Mouse (Mus musculus): Measurements from ENCODE around the gene Tgfbr3.
"Not testable (repeated sequence)": the region's sequence is repeated elsewhere in the genome, so short reads cannot be mapped to it uniquely, and the experiment has no call there.

The Tgfbr3 gene

DNA sequence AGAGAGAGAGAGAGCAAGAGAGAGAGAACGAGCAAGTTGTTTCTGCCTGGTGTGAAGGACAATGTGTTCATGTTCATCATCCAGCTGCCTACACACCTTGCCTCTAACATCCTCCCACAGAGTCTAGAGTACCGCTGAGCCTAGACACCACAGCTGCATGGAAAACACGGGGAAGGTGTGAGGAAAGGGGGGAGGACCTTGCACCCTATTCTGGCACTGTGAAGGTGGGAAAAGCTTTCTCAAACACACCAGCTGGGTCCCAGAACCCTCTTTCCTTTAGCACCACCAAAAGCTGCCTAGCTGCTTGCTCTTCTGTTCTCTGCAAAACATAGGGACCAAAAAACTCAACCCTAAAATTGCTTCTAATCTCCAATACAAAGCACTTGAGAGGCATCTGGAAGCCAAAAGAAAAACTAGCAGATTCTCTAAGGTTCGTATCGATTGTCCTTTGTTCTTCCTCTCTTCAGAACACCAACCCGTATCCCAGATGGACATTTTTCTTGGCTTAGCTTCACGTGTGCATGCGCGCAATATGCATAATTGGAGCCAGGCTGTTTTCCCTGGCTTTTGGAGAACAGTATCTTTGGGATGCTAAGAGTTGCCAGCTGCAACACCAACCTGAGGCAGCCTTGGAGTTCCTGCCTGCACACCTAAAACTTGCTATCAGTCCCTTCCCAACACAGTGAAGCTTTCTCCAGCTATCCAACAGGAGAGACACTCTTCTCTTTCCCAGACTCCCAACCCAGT lies 6.7 kb downstream of the Tgfbr3 start:
- no peak for DNase-seq (ENCODE audit: low spot score in 2 of 2)

DNA sequence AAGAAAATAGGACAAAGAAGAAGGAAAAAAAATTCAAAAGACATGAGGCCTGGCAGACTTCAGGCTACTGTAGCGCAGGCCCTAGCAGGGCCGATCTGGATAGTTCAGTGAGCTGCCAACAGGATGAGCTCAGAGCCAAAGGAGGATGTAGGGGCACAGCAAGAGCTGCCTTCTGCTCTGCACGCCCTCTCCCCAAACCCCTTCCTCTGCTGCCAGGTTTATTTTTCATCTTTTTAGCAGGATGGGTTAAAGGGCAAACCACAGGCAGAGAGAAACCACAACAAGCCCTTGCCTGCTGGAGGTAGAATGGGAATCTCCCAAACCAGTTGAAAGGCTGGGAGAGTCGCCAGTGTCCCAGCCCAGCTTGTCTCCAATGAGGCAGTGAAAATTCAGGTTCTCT lies 10.2 kb downstream of the Tgfbr3 start:
- no peak for DNase-seq (ENCODE audit: low spot score in 2 of 2)

DNA sequence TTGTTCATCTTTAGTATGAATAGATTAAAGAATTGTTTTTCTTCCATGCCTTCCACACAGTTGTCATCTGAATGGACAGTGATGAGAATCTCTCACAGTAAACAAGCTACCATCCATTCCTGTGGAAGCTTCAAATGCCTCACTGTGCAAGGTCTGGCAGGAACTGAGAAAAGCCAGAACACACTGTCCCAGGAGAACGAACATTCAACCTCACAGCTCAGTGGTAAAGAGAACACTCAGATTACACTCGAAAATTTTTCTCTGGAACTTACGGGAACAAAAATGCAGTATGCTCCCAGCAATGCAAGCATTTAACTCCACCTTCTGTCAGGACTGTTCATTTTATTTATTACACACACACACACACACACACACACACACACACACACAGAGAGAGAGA lies 13.2 kb downstream of the Tgfbr3 start:
- no peak for DNase-seq (ENCODE audit: low spot score in 2 of 2)

DNA sequence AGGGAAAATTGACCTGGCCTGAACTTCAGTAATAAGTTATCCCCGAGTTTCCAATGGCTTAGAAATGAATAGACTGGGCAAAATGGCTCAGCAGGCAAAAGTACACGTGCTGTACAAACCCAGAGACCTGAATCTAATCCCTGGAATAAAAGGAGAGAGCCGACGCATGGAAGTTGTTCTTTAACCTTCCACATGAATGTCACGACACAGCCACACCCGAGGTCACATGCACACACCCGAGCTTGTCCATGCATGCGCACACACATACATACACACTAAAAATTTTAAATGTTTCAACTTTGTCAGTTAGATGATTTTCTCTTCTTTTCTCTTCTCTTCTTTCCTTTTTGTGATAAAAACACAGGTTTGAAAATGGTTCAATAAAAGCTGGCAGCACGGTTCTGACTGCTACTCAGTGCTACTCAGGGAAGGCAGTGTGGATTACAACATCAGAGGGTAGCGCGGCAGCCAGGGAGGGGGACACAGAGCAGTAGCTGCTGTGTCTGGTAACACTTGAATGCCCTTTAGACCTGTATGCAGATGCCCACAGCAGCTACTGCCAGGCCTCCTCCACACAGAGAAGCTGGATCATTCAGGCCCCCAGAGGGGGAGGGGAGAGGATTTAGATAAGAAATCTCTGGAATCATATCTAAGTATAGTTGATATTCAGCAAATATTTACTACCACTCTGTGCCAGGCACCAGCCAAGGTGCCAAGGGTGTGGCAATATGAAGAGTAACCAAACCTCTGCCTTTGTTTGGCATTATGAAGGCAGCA lies 17.0 kb downstream of the Tgfbr3 start:
- DNase-seq (ENCODE audit: low spot score in 2 of 2): no peak

DNA sequence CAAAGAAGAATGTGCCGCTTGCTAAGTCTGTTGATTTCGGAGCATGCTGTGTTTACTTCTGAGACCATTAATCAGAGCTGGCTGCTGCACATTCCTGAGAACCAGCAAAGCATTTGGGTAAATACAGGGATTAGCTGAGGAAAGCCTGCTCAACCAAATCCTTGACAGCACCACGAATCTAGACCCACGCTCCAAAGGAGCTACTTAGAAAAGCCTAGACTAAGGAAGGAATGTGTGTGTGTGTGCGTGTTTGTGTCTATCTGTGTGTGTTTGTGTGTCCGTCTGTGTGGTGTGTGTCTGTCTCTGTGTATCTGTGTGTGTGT lies 20.5 kb downstream of the Tgfbr3 start:
- DNase-seq (ENCODE audit: low spot score in 2 of 2): no peak

DNA sequence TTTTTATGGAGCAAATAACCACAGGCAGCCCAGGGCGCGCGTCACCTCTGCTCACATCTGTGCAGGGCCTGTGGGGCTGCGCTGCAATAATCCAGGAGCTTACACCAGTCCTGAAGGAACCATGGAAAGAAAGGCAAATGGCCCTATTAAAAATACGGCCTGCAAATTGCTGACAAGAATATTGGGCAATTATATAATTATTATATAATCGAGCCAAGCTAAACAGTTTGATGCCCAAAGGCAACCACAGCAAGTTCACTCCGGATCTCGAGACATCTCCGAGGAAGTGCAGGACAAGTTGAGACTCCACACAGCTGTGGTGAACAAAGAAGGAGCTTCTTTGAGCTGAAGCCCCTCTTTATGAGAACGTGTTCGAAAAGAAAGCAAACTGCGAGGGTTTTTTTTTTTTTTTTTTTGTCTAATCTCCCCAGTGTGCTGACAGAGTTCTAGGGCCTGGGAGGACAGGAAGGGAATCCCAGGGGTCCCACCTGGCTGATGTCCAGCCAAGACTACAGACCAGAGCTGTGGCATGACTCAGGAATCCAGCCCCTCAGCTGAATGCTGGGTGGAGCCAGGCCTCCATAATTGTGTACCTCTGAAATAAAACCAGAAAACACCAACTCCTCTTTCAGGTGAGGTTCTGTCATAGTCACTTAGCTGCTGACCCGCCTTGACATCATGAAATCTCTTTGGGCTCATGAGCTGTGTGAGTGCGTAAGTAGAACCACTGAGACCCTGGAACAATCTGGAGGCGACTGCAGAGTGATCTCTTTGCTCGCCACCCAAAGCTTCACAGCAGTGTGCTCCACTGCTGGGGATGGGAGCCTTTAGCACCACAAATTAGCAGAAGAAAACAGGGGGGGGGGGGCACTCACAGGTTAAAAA lies 21.1 kb downstream of the Tgfbr3 start:
- DNase-seq (ENCODE audit: low spot score in 2 of 2): no peak

DNA sequence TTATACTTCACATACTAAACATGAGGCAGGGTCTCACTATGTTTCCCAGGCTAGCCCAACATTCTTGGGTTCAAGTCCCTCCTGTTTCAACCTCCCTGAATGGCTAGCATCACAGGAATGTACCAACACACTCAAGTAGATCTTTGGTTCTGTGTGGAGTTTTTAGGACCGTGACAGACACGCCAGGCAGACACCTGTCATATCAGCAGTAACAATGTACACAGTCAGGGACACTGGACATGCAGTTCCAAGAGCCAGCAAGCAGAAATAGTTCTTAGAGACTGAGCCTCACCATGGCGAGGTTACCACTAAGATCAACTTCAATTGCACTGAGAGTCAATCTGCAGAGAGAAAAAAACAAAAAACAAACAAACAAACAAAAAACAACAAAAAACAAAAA lies 22.9 kb downstream of the Tgfbr3 start:
- no peak for DNase-seq (ENCODE audit: low spot score in 2 of 2)

DNA sequence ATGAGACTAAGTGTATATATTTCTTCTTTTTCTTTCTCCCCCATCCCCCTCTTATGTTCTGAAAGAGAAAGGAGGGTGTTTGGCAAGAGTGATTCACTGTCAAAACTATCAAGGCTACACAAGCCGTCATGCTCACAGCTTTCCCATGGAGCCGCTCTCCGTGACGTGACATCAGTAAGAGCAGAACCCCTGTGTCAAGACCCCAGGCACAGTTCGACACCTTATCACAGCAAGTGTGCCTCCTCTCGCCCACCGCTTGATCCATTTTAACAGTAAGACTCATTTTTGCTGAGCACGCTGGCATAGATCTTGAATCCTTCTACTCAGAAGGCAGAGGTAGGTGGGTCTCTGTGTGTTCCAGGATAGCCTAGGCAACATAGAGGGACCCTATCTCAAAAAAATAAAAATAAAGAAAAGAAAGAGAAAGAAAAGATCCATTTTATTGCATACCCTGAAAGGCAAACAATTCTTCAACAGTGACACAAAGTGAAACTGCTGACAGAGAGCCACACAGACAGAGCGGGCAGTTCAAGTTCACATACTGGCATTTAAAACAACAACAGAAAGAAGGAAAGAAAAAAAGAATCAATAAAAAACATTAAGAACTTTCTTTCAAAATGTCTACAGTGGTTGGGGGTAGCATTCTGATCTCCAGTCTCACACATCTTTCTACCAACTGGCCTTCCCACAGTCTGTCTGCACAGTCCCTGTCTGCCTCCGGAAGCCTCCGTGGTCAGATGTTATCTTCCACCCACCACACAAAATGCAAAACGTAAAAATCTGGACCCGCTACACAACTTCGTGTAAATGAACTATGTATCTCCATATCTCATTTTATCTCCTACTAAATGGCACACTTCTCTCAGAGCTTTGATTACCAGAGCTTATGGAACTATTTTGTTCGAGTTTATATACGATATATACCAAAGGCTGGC lies 24.7 kb downstream of the Tgfbr3 start:
- no peak for DNase-seq (ENCODE audit: low spot score in 2 of 2)

DNA sequence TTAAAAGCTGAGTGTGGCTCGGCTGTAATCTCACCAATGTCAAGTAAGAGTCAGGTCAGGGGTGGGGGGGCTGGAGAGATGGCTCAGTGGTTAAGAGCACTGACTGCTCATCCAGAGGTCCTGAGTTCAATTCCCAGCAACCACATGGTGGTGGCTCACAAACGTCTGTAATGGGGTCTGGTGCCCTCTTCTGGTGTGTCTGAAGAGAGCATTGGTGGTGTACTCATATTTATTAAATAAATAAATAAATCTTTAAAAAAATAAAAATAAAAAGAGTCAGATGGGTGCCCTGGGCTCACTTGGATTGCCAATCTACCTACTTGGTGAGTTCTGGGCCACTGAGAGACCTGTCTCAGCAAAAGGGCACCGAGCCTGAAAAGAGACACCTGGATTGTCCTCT lies 25.6 kb downstream of the Tgfbr3 start:
- no peak for DNase-seq (ENCODE audit: low spot score in 2 of 2)

DNA sequence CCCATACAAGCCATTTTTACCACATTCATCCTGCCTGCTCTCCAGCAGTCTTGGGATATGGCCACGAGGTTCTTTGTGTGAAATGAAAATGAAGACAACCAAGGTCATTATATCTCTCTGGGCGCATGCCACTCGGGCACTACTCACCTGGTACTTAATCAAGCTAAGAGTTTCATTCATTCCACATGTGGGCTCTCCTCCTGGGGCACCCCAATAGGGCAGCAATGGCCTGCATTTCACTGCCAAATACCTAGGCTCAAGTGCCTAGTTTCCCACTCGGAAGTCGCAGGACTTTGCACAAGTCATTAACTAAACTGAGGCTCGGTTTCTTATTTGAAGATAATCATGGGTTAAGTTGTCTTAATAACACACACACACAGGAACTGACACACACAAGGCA lies 27.5 kb downstream of the Tgfbr3 start:
- DNase-seq (ENCODE audit: low spot score in 2 of 2): no peak

DNA sequence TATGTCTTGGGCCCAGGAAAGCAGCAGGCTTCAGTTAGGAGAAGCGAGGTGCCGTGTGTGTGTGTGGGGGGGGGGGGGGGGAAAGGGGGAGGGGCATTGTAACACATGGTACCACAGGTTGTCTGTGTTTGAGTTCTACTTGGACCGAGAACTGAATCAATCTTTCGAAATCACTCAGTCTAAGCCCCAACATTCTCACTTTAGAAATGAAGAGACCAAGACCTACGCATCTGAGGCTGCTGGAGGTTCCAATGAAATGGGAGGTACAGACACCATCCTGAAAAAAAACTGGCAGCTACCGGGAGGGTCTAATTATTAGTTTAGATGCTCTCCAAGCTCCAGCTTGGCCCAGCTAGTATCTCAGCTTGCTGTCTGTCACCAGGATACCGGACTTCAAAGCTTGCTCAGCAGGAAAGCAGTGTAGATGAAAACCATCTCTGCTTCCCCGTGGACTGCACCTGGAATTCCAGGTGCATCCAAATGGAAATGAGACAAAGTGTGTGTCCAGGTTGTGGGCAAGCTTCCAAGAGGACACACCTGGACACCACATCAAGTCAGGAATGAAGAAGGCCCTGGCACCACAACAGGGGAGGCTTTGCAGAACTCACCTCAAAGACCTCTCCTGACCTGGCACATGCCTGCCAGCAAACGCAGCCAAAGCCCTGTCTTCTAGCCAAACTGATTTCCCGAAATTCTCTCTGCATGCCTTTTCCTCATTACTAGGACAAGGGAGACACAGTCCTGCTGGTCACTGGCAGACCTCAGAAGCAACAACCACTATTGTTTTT lies 28.5 kb downstream of the Tgfbr3 start:
- DNase-seq (ENCODE audit: low spot score in 2 of 2): no peak

DNA sequence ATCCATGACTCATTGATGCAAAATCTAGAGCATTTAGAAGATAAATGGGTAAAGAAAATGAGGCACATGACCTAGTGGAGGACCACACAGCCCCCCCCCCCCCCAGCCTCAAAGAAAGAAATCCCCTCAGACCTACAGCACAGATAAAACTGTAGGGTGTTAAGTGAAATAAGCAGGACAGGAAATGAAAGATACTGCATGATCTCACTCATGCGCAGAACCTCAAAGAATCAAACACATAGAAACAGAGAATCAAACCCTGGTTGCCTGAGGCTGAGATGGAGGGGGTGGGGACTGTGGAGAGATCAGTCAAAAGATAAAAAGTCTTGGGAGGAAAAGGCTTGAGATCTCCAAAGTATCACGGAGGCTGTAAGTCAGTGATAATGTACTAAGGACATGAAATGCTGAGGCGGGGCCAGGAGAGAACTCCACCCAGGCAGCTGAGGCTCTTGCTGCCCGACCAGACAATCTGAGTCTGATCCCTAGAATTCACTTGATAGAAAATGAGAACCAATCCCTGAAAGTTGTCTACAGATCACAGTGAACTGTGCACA lies 29.9 kb downstream of the Tgfbr3 start:
- no peak for DNase-seq (ENCODE audit: low spot score in 2 of 2)

DNA sequence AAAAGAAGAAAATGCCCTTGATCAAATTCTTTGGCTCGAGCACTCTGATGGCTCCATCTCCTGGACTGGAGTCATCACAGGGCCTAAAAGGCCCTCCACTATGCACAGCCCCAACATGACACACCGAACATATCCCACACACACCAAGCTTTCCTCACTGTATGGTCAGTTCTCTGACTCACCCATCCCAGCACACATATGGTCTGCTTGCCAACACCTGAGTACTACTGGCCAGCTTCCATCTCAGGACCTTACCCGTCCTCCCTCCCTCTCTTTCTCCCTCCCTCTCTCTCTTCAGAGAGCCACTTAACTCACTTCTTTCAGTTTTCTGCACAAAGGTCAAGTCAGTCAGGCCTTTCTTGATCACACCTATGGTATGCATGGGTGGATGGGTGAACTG lies 36.0 kb downstream of the Tgfbr3 start:
- DNase-seq (ENCODE audit: low spot score in 2 of 2): no peak

DNA sequence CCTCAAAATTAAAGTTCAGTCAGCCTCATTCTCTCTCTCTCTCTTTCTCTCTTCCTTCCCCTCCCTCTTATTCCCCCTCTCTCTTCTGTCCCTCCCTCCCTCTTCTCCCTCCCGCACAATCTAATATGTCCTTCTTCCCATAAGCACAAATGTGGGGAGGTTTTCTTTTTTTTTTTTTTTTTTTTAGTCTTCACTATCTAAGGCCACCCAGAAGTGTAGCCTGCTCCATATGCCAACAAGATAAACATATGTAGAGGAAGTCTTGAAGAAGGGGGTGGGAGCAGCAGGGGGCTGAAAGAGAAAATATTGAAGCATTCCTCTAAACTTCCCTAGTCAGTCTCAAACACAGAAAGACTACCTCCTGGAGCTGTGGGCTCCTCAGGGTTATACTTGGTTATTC lies 37.0 kb downstream of the Tgfbr3 start:
- no peak for DNase-seq (ENCODE audit: low spot score in 2 of 2)

DNA sequence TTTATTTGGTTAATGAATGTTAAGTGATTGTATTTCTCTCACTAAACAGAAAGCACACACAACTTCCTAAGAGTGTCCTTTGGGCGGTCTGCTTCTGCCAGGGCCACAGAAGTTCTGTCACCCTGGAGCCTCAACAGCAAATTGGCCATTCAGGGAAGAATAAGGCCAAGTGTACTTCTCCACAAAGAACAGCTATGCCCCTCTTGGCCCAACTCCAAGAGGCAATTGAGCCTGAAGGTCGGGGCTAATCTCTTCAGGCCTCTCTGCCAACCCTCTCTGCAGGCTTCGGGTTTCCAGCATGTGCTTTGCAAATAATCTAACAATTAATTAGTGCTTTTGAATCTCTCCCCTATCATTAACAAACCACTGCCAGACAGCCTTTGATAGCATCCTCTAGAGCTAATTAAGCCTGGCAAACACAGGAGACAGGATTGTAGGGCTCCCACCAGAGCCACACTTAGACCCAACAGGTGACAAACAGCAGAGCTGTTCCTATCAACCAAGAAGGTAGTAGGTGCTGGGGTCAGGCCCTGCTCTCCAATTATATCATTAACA lies 37.6 kb downstream of the Tgfbr3 start:
- DNase-seq (ENCODE audit: low spot score in 2 of 2): no peak

DNA sequence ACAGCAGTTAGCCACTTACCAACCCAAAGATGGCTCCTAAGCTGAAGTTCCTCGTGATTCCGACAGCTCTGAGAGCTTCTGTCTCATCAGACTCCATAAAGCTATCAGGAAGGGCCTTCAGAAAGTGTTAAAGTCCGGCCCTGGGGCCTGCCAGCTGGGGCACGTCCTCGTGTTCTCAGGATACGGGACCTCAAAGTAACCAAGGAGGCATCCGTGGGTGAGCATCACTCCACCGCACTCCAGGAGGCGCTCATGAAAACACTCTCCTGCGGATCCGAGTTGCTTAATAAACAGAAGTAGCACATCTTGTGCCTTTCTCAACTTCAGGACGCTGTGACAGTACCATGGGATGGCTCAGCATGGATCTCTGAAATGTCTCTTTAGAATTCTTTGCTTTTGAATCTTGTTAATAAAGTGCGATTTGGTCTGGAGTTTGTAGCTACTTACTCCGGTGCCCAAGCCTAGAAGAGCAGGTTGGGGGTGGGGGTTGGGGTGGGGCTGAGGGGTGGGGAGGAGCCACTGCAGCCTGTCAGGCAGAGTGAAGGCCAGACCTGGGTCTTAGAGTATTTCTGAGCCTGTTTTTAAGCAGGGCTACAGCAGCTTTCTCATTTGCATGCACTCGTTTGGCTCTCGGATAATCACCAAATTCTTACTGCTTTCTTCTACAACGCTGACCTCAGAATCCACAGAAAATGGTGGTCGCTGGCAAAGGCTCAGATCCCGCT lies 38.7 kb downstream of the Tgfbr3 start:
- no peak for DNase-seq (ENCODE audit: low spot score in 2 of 2)

DNA sequence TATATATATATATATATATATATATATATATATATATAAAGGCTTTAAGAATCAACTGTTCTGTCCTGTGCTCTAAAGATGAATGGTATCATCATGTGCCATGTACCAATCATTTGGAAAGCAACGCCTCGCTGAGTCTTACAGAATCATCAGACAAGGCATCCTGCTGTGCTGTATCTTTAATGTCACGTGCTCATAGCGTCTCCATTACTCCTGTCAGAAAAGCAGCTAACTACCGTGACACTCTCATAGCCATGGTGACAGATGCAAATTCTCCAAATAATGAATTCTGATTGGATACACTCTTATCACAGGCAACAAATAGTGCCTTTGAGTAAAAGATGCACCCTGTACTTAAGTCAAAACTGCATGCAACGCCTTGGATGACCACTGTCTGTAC lies 40.7 kb downstream of the Tgfbr3 start:
- DNase-seq (ENCODE audit: low spot score in 2 of 2): no peak

DNA sequence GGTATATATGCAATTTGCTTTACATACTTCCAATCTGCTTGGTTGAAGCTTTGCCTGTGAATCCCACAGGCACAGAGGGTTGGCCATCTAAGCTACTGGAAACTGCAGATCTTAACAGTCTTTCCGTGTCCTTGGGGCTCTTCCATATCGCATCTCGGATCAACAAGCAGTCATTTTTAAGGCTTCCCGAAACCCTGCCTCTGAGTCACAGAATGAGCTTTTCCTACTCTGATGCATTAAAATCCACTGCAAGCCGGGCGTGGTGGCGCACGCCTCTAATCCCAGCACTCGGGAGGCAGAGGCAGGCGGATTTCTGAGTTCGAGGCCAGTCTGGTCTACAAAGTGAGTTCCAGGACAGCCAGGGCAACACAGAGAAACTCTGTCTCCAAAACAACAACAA lies 41.1 kb downstream of the Tgfbr3 start:
- not testable (repeated sequence) for DNase-seq (ENCODE audit: low spot score in 2 of 2)

DNA sequence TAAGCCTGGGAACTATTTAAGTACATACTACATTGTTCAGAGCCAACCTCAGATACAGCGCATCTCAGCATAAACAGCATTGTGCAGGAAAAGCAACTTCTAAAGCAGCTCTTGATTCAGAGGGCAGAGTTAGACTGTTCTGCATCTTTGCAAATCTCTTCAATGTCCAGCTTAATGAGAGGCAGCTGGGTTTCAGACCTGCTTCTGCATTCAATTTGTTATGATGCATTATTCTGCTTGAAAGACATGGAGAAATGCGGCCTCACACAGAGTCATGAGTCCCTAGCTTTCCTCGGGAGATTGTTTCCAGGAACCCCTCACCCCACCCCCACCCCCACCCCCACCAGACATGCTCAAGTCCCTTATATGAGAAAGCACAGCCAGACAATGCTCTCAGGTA lies 41.6 kb downstream of the Tgfbr3 start:
- no peak for DNase-seq (ENCODE audit: low spot score in 2 of 2)

Measured in spleen, postnatal 14 days (tissue).